In the genomic region with DNA sequence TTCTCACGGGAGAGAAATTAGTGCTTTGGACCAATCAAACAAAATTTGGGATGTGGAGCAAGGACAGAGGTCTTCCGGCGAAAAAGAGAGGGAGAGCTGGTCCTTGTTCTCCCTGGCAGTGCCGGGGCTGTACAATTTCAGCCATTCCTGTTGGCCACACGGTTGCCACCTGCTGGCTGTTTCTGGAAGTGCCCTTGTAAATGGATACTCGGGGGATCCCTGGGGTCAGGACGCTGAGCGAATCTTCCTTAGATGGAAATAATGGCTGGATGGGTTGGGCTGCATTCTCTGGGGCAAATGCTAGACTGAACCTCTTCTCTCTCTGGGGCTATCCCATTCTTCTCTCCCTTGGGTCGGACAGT, we compare ENCODE assay signal across 8 mouse cellular contexts. TPM values are rescaled to one million over a fixed set of nuclear protein-coding genes. Genes with fewer than 3 reads are reported as not detected.
DNase-seq lines count a peak whose midpoint lies in the region; ATAC-seq lines count a peak whose summit lies in the region.

No protein-coding gene starts in this region.

- no peaks in the 10 kb centered on the region for H3K9me3 ChIP-seq in intestine, embryonic 16.5 days (ENCODE audit: control insufficient read depth, low read length)
- H3K9me3 ChIP-seq in midbrain, embryonic 10.5 days (replicated peaks) = no peaks in the 10 kb centered on the region

- 0 out of 2 replicates have a peak overlapping the region, but pooled peaks have one; percentile 2 for H3K27ac ChIP-seq in intestine, embryonic 16.5 days (ENCODE audit: low read length)
- peak overlapping the region; percentile 63 for H3K27ac ChIP-seq in midbrain, embryonic 10.5 days (replicated peaks)

- no peaks in the 10 kb centered on the region for H3K36me3 ChIP-seq in intestine, embryonic 16.5 days (ENCODE audit: control insufficient read depth, insufficient read depth, low read length)
- H3K36me3 ChIP-seq in midbrain, embryonic 10.5 days = no peaks in the 10 kb centered on the region

- peaks cover 3% of the 10 kb centered on the region for H3K4me1 ChIP-seq in intestine, embryonic 16.5 days (ENCODE audit: control insufficient read depth, insufficient read depth, low read length)
- peaks cover 14% of the 10 kb centered on the region for H3K4me1 ChIP-seq in midbrain, embryonic 10.5 days

- peak; percentile 89 to 90 for DNase-seq in adrenal gland, adult 18-20 months (ENCODE audit: low spot score in 2 of 2)
- peak; percentile 92 for DNase-seq in embryo, embryonic 11 days
- DNase-seq in gastrocnemius, postnatal 36 days = peak; percentile 83 to 86
- DNase-seq in left cerebral cortex, postnatal 36 days (ENCODE audit: low spot score in 2 of 2) = peak; percentile 79 to 87
- DNase-seq in midbrain, embryonic 10.5 days (ENCODE audit: low spot score) = peak; percentile 90
- DNase-seq in right cerebral cortex, postnatal 4 days = peak; percentile 92
- DNase-seq in yolk sac, embryonic 10.5 days (ENCODE audit: low spot score) = peak; percentile 73

- intact Hi-C loops in gastrocnemius, postnatal 36 days (cut with DNase I) = loop anchor here (2.0 kb wide), 2 partner anchors 36 to 178 kb away; a partner anchor contains a TSS
- intact Hi-C loops in left cerebral cortex, postnatal 36 days (cut with DNase I) = loop anchor here (5.0 kb wide), 1 partner anchor 38 kb away; a partner anchor contains a TSS

- H3K27me3 ChIP-seq in intestine, embryonic 16.5 days (replicated peaks; ENCODE audit: control insufficient read depth, insufficient read depth, low read length) = peaks cover 6% of the 10 kb centered on the region; the same call in 1 of the 2 replicates
- peaks cover 17% of the 10 kb centered on the region for H3K27me3 ChIP-seq in midbrain, embryonic 10.5 days (ENCODE audit: low read depth, poor library complexity, severe bottlenecking)

- H3K9ac ChIP-seq in intestine, embryonic 16.5 days (ENCODE audit: low read depth, low read length) = peak overlapping the region; percentile 57

- H3K4me2 ChIP-seq in intestine, embryonic 16.5 days (ENCODE audit: low read depth, low read length) = peak overlapping the region; percentile 95

- peak overlapping the region; percentile 56 for H3K4me3 ChIP-seq in intestine, embryonic 16.5 days (ENCODE audit: low read length)
- H3K4me3 ChIP-seq in midbrain, embryonic 10.5 days = peak overlapping the region; percentile 64

- WGBS in intestine, embryonic 16.5 days = 1% methylated on average over 9 of the region's 9 CpGs
- 3% methylated on average over 9 of the region's 9 CpGs for WGBS in midbrain, embryonic 10.5 days

- peak; percentile 77 for ATAC-seq in intestine, embryonic 16.5 days

RNA-seq across cellular contexts. Expression of a gene that starts 1.0 kb away (rescaled TPM):
- total RNA-seq in adrenal gland, adult 18-20 months (2021) = 1 to 10 TPM; 3.4 to 7.2 TPM
- total RNA-seq in gastrocnemius, postnatal 36 days (2021) = 1 to 10 TPM in 1 of 2 experiments, under 1 TPM in 1; 0.87 to 1.1 TPM
- 11.0 and 11.2 TPM in 2 replicates for polyA plus RNA-seq in intestine, embryonic 16.5 days (2015; fragmentation: Nextera tagmentation; extraction: Ambion mirVana)
- total RNA-seq in left cerebral cortex, postnatal 36 days (2021) = 10 to 100 TPM; 17.5 to 19.2 TPM
- 3.5 and 6.4 TPM in 2 replicates for polyA plus RNA-seq in midbrain, embryonic 10.5 days (2016; fragmentation: Nextera tagmentation; extraction: Ambion mirVana)

RNA-seq across cellular contexts. Expression of a gene that starts 24.3 kb away (rescaled TPM):
- 1,000 to 10,000 TPM; 1,040 to 1,434 TPM for total RNA-seq in adrenal gland, adult 18-20 months (2021)
- 100 to 1,000 TPM; 783 to 809 TPM for total RNA-seq in gastrocnemius, postnatal 36 days (2021)
- polyA plus RNA-seq in intestine, embryonic 16.5 days (2015; fragmentation: Nextera tagmentation; extraction: Ambion mirVana) = 2,570 and 2,643 TPM in 2 replicates
- total RNA-seq in left cerebral cortex, postnatal 36 days (2021) = 1,000 to 10,000 TPM; 1,698 to 1,876 TPM
- 3,322 and 3,606 TPM in 2 replicates for polyA plus RNA-seq in midbrain, embryonic 10.5 days (2016; fragmentation: Nextera tagmentation; extraction: Ambion mirVana)

RNA-seq across cellular contexts. Expression of a gene that starts 36.2 kb away (rescaled TPM):
- 10 to 100 TPM; 32.0 to 33.1 TPM for total RNA-seq in adrenal gland, adult 18-20 months (2021)
- total RNA-seq in gastrocnemius, postnatal 36 days (2021) = 10 to 100 TPM; 13.9 to 21.8 TPM
- 6.8 and 17.9 TPM in 2 replicates for polyA plus RNA-seq in intestine, embryonic 16.5 days (2015; fragmentation: Nextera tagmentation; extraction: Ambion mirVana)
- 10 to 100 TPM; 38.7 to 47.9 TPM for total RNA-seq in left cerebral cortex, postnatal 36 days (2021)
- 41.7 and 53.7 TPM in 2 replicates for polyA plus RNA-seq in midbrain, embryonic 10.5 days (2016; fragmentation: Nextera tagmentation; extraction: Ambion mirVana)

Comparison
In these comparisons a context has a peak if more than half of its experiments do, and no peak if none do; other contexts are left out.
1. Peak in every context shown above with its lines: DNase-seq, ATAC-seq, H3K4me3 ChIP-seq and H3K27ac ChIP-seq.